Mouse (Mus musculus): Measurements from ENCODE around the gene Slc12a4. TPM values are rescaled to one million over a fixed set of nuclear protein-coding genes. Genes with fewer than 3 reads are reported as not detected.
A peak's percentile ranks its signal among the peaks of the same experiment; 100 is the strongest.

Gene Slc12a4
- polyA plus RNA-seq, 1 experiment from 2014 or later: 10.3 TPM

DNA sequence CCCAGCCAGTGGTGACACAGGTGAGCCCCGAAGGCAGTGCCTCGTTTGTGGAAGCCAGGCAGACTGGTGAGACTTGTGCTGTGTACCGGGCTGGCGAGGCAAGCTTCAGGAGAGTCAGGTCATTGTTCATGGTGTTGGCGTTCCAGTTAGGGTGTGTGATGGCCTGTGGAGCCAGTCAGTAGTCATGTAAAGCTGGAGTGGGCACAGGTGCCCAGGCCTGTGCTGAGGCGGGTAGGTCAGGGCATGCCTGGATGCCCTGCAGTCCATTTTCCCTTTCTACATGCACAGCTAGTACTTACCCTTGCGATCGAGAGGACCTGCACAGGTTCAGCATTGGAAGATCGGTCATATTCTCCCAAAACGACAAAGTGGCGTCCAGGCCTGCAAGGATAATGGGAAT lies 33.4 kb downstream of the Slc12a4 start:
- 89% methylated on average over 11 of the region's 11 CpGs for WGBS
- Histone ChIP-seq H3K9ac (ENCODE audit: low read length) (no peak overlapping the region), H3K4me2 (ENCODE audit: low read depth) (no peak overlapping the region), H3K4me1 (ENCODE audit: control insufficient read depth, insufficient read depth, low read length) (peaks cover 6% of the 10 kb centered on the region), H3K36me3 (ENCODE audit: control insufficient read depth, insufficient read depth, low read length) (no peaks in the 10 kb centered on the region), H3K9me3 (ENCODE audit: control insufficient read depth, low read length) (no peaks in the 10 kb centered on the region), H3K27ac (ENCODE audit: low read depth, low read length) (no peak overlapping the region), H3K4me3 (ENCODE audit: low read depth, low read length) (no peak overlapping the region), H3K27me3 (ENCODE audit: control insufficient read depth, insufficient read depth, low read length) (no peaks in the 10 kb centered on the region)
- DNase-seq (ENCODE audit: low spot score) (no peak), ATAC-seq (ENCODE audit: insufficient read depth, low FRiP score, low TSS enrichment) (no peak)

DNA sequence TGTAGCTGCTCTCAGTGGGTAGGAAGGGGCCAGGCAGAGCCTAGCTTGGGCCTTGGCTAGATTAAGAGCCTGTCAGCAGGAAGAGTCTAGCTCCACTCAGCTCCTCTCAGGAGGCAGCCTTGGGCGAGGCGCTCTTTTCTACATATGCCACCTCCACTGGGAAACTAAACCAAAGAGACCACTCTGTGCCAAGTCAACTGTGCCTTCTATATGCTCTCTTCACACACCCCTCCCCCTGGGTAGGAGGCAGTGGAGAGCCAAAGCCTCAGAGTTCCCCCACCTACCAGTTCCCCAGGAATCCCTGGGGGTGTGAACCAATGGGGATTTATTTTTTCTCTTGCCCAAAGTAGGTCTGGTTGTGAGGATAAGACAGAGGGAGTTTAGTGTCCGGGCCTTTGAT lies 34.6 kb downstream of the Slc12a4 start:
- H3K27me3 ChIP-seq (ENCODE audit: control insufficient read depth, insufficient read depth, low read length): no peaks in the 10 kb centered on the region
- DNase-seq (ENCODE audit: low spot score): no peak
- no peak overlapping the region for H3K27ac ChIP-seq (ENCODE audit: low read depth, low read length)
- no peak for ATAC-seq (ENCODE audit: insufficient read depth, low FRiP score, low TSS enrichment)
- 94% methylated on average over 3 of the region's 3 CpGs for WGBS
- H3K4me2 ChIP-seq (ENCODE audit: low read depth): no peak overlapping the region
- H3K36me3 ChIP-seq (ENCODE audit: control insufficient read depth, insufficient read depth, low read length): no peaks in the 10 kb centered on the region
- H3K9ac ChIP-seq (ENCODE audit: low read length): no peak overlapping the region
- peaks cover 2% of the 10 kb centered on the region for H3K4me1 ChIP-seq (ENCODE audit: control insufficient read depth, insufficient read depth, low read length)
- H3K9me3 ChIP-seq (ENCODE audit: control insufficient read depth, low read length): no peaks in the 10 kb centered on the region
- H3K4me3 ChIP-seq (ENCODE audit: low read depth, low read length): no peak overlapping the region

DNA sequence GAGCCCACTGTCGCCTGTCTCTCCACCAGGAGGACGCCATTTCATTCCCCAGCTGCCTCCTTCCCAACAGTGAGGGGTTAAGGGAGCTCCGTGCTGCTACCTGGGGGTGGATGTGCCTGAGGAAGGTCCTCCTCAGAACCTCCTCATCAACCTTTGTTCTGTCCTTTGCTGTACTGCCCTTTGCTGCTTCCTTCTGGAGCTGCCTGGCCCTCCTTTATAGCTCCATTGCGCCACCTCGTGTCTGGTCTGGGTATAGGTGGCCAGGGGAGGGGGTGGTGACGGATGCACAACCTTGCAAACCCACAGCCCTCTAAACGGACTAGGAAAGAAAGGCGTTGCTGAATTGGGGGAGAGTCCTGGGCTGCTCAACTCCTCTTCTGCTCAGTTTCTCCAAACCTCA lies 35.3 kb downstream of the Slc12a4 start:
- Histone ChIP-seq H3K27ac (ENCODE audit: low read depth, low read length) (peak overlapping the region; percentile 42; the same call in 1 of the 2 replicates), H3K4me2 (ENCODE audit: low read depth) (no peak overlapping the region)
- WGBS: 20% methylated on average over 8 of the region's 8 CpGs

DNA sequence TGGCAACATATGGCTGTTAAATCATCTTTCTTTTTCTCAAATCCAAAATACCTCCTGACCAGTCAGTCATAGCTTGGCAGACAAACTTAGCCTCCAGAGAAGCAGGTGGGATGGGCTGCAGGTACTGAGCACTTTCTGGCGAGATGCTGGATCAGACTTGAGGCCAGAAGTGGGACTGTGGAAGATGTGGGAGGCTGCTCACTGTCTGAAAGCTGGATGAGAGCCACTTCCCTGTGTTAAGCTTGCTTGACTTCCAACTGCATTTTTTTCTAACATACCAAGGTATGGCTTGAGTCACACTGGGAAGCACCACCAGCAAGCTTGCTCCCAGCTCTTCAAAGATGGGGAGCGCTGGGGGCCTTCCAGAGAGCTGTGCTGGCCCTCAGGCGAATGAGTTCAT lies 40.8 kb downstream of the Slc12a4 start:
- Histone ChIP-seq H3K36me3 (ENCODE audit: control insufficient read depth, insufficient read depth, low read length) (no peaks in the 10 kb centered on the region), H3K4me3 (ENCODE audit: low read depth, low read length) (no peak overlapping the region), H3K9me3 (ENCODE audit: control insufficient read depth, low read length) (no peaks in the 10 kb centered on the region), H3K4me1 (ENCODE audit: control insufficient read depth, insufficient read depth, low read length) (no peaks in the 10 kb centered on the region), H3K27ac (ENCODE audit: low read depth, low read length) (no peak overlapping the region), H3K4me2 (ENCODE audit: low read depth) (no peak overlapping the region), H3K27me3 (ENCODE audit: control insufficient read depth, insufficient read depth, low read length) (no peaks in the 10 kb centered on the region), H3K9ac (ENCODE audit: low read length) (no peak overlapping the region)
- ATAC-seq (ENCODE audit: insufficient read depth, low FRiP score, low TSS enrichment) (no peak), DNase-seq (ENCODE audit: low spot score) (no peak)
- WGBS: 83% methylated on average over 3 of the region's 3 CpGs

More for the DNA sequence above, 35.3 kb downstream of the Slc12a4 start:
- Histone ChIP-seq H3K4me1 (ENCODE audit: control insufficient read depth, insufficient read depth, low read length) (no peaks in the 10 kb centered on the region), H3K36me3 (ENCODE audit: control insufficient read depth, insufficient read depth, low read length) (no peaks in the 10 kb centered on the region), H3K9ac (ENCODE audit: low read length) (peak overlapping the region; percentile 57), H3K9me3 (ENCODE audit: control insufficient read depth, low read length) (no peaks in the 10 kb centered on the region), H3K27me3 (ENCODE audit: control insufficient read depth, insufficient read depth, low read length) (no peaks in the 10 kb centered on the region), H3K4me3 (ENCODE audit: low read depth, low read length) (no peak overlapping the region)
- ATAC-seq (ENCODE audit: insufficient read depth, low FRiP score, low TSS enrichment) (peak; percentile 35), DNase-seq (ENCODE audit: low spot score) (peak; percentile 85)

DNA sequence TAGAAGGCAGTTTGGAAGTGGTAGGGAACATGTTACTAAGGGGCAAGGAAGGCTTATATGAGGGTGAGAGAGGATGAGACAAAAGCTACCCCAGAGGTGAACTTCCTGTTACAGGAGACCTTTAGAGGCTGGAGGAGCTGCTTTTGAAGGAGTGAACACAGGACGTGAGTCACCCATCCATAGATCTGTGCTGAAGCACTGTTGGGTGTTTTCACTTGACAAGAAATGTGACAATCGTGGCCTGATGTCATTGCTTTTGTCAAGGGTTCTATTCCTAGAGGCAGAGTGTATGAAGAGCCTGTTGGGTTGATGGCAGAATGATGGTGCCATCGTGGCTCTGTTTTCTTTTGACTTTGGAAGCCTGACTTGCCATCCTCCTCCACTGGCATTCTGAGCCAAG lies 46.5 kb downstream of the Slc12a4 start:
- H3K27me3 ChIP-seq (ENCODE audit: control insufficient read depth, insufficient read depth, low read length): no peaks in the 10 kb centered on the region
- no peak overlapping the region for H3K4me2 ChIP-seq (ENCODE audit: low read depth)
- H3K9me3 ChIP-seq (ENCODE audit: control insufficient read depth, low read length): no peaks in the 10 kb centered on the region
- H3K4me3 ChIP-seq (ENCODE audit: low read depth, low read length): no peak overlapping the region
- H3K36me3 ChIP-seq (ENCODE audit: control insufficient read depth, insufficient read depth, low read length): no peaks in the 10 kb centered on the region
- H3K9ac ChIP-seq (ENCODE audit: low read length): no peak overlapping the region
- ATAC-seq (ENCODE audit: insufficient read depth, low FRiP score, low TSS enrichment): no peak
- H3K27ac ChIP-seq (ENCODE audit: low read depth, low read length): no peak overlapping the region
- DNase-seq (ENCODE audit: low spot score): no peak
- no peaks in the 10 kb centered on the region for H3K4me1 ChIP-seq (ENCODE audit: control insufficient read depth, insufficient read depth, low read length)
- WGBS: 86% methylated on average over 3 of the region's 3 CpGs

DNA sequence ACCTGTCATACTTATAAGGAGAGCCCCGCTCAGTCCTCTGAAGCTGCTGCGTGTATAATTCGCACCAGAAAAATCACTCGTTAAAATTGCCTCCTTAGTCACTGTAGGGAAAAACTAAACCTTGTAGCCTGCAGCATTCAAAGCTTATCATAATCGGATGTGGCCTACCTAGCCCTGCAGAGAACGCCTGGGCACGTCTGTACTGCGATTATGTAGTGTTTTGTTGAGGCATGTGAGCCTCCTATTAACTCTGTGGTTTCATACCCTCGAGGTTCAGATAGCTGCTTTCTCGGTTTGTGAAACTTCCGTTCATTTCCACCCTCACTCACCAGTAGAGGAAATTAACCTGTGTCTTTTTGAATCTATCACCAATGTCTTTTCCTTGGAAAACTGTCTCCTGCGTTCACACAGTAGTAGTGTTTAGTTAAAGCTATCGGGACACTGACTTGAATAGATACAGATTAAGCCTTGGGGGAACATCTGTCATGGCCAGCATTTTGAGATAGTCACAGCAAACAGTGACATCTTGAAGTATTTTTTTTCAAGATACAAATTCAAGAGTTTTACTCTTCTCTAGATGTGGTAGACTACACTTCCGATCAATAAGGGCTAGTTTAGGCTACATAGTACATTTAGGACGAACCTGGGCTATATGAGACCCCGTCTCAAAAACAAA lies 64.8 kb downstream of the Slc12a4 start:
- WGBS: 43% methylated on average over 16 of the region's 16 CpGs
- Histone ChIP-seq H3K27me3 (ENCODE audit: control insufficient read depth, insufficient read depth, low read length) (no peaks in the 10 kb centered on the region), H3K4me3 (ENCODE audit: low read depth, low read length) (peak overlapping the region; percentile 83), H3K36me3 (ENCODE audit: control insufficient read depth, insufficient read depth, low read length) (no peaks in the 10 kb centered on the region), H3K4me1 (ENCODE audit: control insufficient read depth, insufficient read depth, low read length) (peaks cover 4% of the 10 kb centered on the region), H3K9me3 (ENCODE audit: control insufficient read depth, low read length) (no peaks in the 10 kb centered on the region), H3K4me2 (ENCODE audit: low read depth) (peak overlapping the region; percentile 61), H3K27ac (ENCODE audit: low read depth, low read length) (no peak overlapping the region), H3K9ac (ENCODE audit: low read length) (peak overlapping the region; percentile 92)
- no peak for ATAC-seq (ENCODE audit: insufficient read depth, low FRiP score, low TSS enrichment)
- DNase-seq (ENCODE audit: low spot score): no peak

DNA sequence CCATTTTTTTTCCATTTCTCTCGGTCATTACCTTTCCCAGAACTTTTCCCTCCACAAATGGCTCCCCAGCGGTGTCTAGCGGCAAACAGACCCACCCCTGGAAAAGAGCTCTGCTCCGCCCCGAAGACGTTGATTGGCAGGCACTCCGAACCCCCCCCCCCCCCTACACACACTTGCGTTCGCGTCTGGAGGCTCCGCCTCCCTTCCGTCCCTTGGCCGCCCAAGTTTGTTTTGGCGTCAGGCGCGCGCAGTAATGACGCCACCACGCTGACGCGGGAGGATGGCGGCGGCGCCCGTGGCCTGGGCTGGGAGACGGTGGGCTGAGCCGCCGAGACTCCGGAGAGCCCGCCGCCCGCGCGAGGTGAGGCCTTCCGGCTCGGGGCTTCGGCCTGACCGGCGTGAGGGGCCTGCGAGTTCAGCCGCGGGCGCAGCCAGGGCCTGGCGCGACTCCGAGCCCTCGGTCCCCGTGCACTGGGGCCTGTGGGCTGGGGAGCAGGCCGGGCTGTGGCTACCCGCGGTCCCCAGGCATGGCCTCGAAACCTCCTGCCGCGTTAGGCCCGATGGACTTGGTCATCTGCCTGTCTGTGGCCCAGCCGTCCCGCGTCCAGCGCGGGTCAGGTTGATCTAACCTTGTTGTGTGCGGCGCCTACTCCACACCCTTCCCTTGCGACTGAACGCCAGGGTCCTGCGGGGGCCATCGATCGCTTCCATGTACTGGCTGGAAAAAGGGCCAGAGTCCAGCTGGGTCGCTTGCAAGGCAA lies 65.5 kb downstream of the Slc12a4 start, which contains the start of gene Pskh1:
Pskh1 (plus strand) TSS at position 262 of the 761 bp plus-strand sequence.
- peak; percentile 93 for ATAC-seq (ENCODE audit: insufficient read depth, low FRiP score, low TSS enrichment)
- WGBS: under 1% methylated on average over 68 of the region's 68 CpGs
- peak within 1 kb of the TSS; percentile 92 for H3K9ac ChIP-seq (ENCODE audit: low read length)

DNA sequence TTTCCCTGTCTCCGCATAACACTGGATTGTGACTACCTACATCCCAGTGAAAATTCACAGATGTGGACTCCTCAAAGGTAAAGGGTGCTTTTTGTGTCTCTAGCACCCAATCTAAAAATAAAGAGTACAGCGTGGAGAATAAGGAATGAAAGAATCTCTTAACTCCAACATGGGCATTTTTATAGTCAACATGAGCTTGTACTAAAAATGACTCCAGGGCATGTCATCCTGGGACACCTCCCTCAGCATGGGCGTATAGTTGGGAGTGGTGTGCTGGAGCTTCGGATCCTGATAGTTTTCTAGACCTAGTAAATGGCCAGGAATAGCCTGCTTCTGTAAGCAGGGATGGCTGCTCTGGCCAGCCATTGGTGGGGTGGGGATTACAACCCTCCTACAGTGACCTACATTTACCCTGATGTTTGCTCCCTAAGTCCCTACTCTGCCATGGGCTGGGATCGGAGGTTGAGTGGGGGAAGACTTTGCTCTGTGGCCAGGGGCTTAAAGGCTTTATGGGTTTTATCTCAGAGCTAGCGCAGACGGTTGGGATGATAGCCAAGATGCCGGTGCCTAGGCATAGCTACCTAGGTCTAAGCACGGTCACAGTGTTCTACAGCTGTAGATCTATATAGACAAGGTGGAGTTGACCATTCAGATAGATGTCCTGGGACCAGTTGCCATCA lies 68.0 kb downstream of the Slc12a4 start:
- H3K9me3 ChIP-seq (ENCODE audit: control insufficient read depth, low read length): no peaks in the 10 kb centered on the region
- H3K4me1 ChIP-seq (ENCODE audit: control insufficient read depth, insufficient read depth, low read length): peaks cover 7% of the 10 kb centered on the region
- ATAC-seq (ENCODE audit: insufficient read depth, low FRiP score, low TSS enrichment): no peak
- H3K4me3 ChIP-seq (ENCODE audit: low read depth, low read length): no peak overlapping the region
- no peak overlapping the region for H3K4me2 ChIP-seq (ENCODE audit: low read depth)
- H3K36me3 ChIP-seq (ENCODE audit: control insufficient read depth, insufficient read depth, low read length): no peaks in the 10 kb centered on the region
- WGBS: 87% methylated on average over 9 of the region's 9 CpGs
- no peaks in the 10 kb centered on the region for H3K27me3 ChIP-seq (ENCODE audit: control insufficient read depth, insufficient read depth, low read length)
- no peak overlapping the region for H3K9ac ChIP-seq (ENCODE audit: low read length)
- H3K27ac ChIP-seq (ENCODE audit: low read depth, low read length): no peak overlapping the region
- DNase-seq (ENCODE audit: low spot score): no peak

More for the DNA sequence above, 65.5 kb downstream of the Slc12a4 start, which contains the start of gene Pskh1:
- Histone ChIP-seq H3K4me1 (ENCODE audit: control insufficient read depth, insufficient read depth, low read length) (peaks cover 4% of the 10 kb centered on the region), H3K27ac (ENCODE audit: low read depth, low read length) (peak within 1 kb of the TSS; percentile 61), H3K27me3 (ENCODE audit: control insufficient read depth, insufficient read depth, low read length) (no peaks in the 10 kb centered on the region), H3K4me3 (ENCODE audit: low read depth, low read length) (peak within 1 kb of the TSS; percentile 83), H3K9me3 (ENCODE audit: control insufficient read depth, low read length) (no peaks in the 10 kb centered on the region), H3K36me3 (ENCODE audit: control insufficient read depth, insufficient read depth, low read length) (no peaks in the 10 kb centered on the region), H3K4me2 (ENCODE audit: low read depth) (peak within 1 kb of the TSS; percentile 61)
- peak; percentile 96 for DNase-seq (ENCODE audit: low spot score)

Data from neural tube, embryonic 11.5 days (tissue).